Mouse (Mus musculus) left cerebral cortex, postnatal 25 days (tissue): ENCODE data around the gene Gm11757. TPM values are rescaled to one million over a fixed set of nuclear protein-coding genes. Genes with fewer than 3 reads are reported as not detected.
"Not testable (repeated sequence)": the region's sequence is repeated elsewhere in the genome, so short reads cannot be mapped to it uniquely, and the experiment has no call there.

Experiments used
- DNase-seq, 2 experiments: peaks; one replicate each; pipeline ENCODE4 v3.0.0; 2022; ENCODE audit warnings: low spot score in 2 of 2, mixed read lengths in 1 of 2
- intact Hi-C: fragments of 180-260 bp; cut with DNase I; formaldehyde crosslinking; loops from one replicate; pipeline ENCODE4 v1.15.1; 2025
- total RNA-seq, 2 experiments: library from RNA; stranded (reverse); gene quantifications; 2 replicates each; pipeline ENCODE4 v1.2.3; 2021

Gene Gm11757
- total RNA-seq: not detected

DNA sequence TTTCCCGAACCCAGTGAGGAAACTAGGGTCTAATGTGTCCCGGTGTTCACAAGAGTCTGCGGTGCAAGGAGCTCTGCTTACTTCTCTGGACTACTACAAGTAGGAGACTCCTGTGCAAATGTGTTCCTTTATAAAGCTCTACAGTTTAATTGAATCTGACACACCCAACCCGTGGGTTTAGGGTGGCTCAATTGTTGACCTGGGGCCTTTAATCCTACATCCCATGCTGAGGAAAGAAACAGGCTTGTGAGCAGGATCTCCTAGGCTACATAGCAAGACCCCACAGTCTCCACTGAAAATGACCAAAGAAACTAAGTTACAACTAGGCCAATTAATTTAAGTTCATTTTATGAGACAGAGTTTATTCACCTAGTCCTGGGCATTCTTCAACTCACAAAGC lies at the start of gene Gm11757:
Gm11757 (minus strand) TSS at position 101 of the 400 bp plus-strand sequence.
- intact Hi-C loops, DNase-seq: not testable (repeated sequence)

DNA sequence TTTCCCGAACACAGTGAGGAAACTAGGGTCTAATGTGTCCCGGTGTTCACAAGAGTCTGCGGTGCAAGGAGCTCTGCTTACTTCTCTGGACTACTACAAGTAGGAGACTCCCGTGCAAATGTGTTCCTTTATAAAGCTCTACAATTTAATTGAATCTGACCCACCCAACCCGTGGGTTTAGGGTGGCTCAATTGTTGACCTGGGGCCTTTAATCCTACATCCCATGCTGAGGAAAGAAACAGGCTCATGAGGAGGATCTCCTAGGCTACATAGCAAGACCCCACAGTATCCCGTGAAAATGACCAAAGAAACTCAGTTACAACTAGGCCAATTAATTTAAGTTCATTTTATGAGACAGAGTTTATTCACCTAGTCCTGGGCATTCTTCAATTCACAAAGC lies 29.7 kb upstream of the Gm11757 start, which contains the start of gene Gm11756:
Gm11756 (minus strand) TSS at position 101 of the 400 bp plus-strand sequence.
- DNase-seq, intact Hi-C loops: not testable (repeated sequence)

DNA sequence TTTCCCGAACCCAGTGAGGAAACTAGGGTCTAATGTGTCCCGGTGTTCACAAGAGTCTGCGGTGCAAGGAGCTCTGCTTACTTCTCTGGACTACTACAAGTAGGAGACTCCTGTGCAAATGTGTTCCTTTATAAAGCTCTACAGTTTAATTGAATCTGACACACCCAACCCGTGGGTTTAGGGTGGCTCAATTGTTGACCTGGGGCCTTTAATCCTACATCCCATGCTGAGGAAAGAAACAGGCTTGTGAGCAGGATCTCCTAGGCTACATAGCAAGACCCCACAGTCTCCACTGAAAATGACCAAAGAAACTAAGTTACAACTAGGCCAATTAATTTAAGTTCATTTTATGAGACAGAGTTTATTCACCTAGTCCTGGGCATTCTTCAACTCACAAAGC lies 14.9 kb upstream of the Gm11757 start, which contains the start of gene Gm13871:
Gm13871 (minus strand) TSS at position 101 of the 400 bp plus-strand sequence.
- DNase-seq: not testable (repeated sequence)

DNA sequence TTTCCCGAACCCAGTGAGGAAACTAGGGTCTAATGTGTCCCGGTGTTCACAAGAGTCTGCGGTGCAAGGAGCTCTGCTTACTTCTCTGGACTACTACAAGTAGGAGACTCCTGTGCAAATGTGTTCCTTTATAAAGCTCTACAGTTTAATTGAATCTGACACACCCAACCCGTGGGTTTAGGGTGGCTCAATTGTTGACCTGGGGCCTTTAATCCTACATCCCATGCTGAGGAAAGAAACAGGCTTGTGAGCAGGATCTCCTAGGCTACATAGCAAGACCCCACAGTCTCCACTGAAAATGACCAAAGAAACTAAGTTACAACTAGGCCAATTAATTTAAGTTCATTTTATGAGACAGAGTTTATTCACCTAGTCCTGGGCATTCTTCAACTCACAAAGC lies 14.7 kb downstream of the Gm11757 start, which contains the start of gene Gm11758:
Gm11758 (minus strand) TSS at position 101 of the 400 bp plus-strand sequence.
- DNase-seq, intact Hi-C loops: not testable (repeated sequence)

More for the DNA sequence above, 14.9 kb upstream of the Gm11757 start, which contains the start of gene Gm13871:
- intact Hi-C loops: not testable (repeated sequence)

Other genes starting within 250 kb of the Gm11757 start
- gene Gm11239, start 222.8 kb downstream of the Gm11757 start, total RNA-seq: not detected
- not detected for gene Gm428, start 207.6 kb downstream of the Gm11757 start, total RNA-seq
- gene Rasef, start 100.1 kb downstream of the Gm11757 start, total RNA-seq: under 1 TPM in 1 of 2 experiments, not detected in 1; 0.11 TPM
- not detected for gene Gm11758, start 14.8 kb downstream of the Gm11757 start, total RNA-seq
- not detected for gene Gm13871, start 14.8 kb upstream of the Gm11757 start, total RNA-seq
- not detected for gene Gm11756, start 29.6 kb upstream of the Gm11757 start, total RNA-seq
- not detected for gene 2310002L09Rik, start 59.7 kb upstream of the Gm11757 start, total RNA-seq
- gene Frmd3, start 122.3 kb upstream of the Gm11757 start, total RNA-seq: 1 to 10 TPM; 7.4 to 9.0 TPM